Mouse (Mus musculus): ENCODE data around the gene Ppil2.

Gene Ppil2

GRCm38 (mm10) chr16:17110771-17111743 lies at the start of gene Ppil2:
Gene Ppil2, minus strand, starts transcription at chr16:17111257.
- DNase-seq: peak; percentile 78

DNA sequence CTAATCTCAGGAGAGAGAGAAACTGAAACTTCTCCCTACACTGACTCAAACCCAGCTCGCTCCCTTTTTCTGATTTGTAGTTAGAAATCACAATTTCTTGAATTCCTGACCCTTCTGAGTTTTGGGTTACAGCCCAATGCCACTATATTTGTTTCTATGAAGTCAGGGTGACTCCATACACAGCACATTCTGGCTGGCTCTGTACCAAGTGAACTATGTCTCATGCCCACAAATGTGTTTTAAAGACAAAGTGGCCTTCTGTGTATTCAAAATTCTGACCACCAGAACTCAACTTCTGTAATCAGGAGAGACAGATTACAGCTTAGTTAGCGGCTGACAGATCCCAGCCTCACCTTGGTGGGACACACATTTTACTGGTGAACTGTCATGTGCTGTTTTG lies 43.3 kb upstream of the Ppil2 start:
- no peak for DNase-seq

DNA sequence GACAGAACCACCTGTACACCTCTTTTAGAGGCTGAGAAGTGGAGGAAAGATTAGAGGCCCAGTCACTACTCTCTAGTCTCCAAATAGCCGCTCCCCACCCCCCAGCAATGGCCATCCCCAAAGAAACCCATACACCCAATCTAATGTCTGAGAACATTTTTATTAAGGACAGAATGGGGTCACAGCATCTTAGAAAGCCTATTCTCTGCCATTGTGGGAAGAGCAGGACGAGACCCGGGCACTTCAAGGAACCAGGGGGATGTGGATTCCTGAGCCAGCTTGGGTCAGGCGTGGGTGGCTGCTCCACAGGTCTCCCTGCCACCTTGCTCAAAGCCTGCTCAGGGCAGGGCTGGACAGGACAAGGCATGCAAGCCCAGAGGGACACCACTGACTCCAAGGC lies 40.8 kb upstream of the Ppil2 start:
- no peak for DNase-seq

DNA sequence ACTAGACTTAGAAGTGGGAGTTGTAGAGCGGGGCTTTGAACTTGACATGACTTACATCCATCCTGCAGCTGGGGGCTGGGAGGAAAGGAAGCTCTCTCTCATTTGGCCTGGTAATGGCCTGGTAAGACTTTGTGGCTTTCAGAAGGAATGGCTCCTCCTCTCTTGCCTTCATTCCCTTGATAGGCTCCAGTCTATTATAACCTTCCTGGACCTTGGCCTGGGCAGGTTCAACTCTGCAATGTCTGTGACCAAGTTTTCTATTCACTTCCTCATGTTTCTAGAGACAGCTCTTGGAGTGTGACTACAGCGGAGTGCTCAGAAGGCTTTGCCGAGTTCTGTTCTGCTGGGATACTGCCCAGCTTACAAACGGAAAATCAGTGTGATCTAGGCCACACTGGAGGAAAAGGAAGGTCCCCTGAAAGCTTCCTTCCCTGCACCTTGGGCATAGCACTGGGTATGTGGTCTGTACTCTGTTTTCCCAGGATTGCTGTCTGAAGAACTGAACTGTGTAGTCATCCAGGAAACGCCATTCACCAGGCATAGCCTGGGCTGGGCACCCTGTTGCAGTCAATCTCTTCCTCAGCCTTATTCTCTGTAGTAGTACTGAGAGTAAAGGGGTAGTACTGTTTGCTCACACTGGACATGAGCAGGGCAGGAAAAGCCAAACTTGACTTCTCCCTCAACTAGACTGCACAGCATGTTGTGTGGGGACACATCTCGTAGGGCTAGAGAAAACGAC lies 39.6 kb upstream of the Ppil2 start:
- no peak for DNase-seq

- DNase-seq: no peak
Measured at GRCm38 (mm10) chr16:17148084-17148483, 37.0 kb upstream of the Ppil2 start.

- no peak for DNase-seq
Measured at GRCm38 (mm10) chr16:17147391-17147929, 36.4 kb upstream of the Ppil2 start.

- peak; percentile 84 for DNase-seq
Measured at GRCm38 (mm10) chr16:17146772-17147235, 35.7 kb upstream of the Ppil2 start, which contains the start of gene Ccdc116. Gene Ccdc116, minus strand, starts transcription at chr16:17147229.

DNA sequence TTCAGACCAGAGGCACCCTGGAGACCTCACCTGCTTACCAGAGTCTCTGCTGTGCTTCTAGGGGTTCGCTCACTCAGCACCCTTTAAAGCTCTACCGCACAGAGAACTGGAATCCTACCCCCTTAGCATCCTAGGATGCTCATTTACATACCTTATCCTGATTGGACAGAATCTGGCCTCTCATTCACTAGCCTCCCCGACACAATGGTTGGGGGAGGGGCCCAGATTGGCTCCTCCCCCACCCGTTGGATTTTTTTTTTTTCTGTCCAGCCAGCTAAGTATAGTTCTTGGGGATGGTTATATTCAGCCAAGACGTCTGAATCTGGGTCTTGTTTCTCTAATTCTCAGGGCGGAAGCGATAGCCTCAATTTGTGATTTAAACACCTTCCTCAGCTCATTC lies 33.3 kb upstream of the Ppil2 start, which contains the start of gene Ydjc:
Ydjc (plus strand) TSS at position 283 of the 400 bp plus-strand sequence.
- no peak for DNase-seq

GRCm38 (mm10) chr16:17137355-17137754 lies 26.3 kb upstream of the Ppil2 start:
- DNase-seq: no peak

- no peak for DNase-seq
Measured at GRCm38 (mm10) chr16:17132906-17133200, 21.8 kb upstream of the Ppil2 start.

- DNase-seq: peak; percentile 98
Measured at GRCm38 (mm10) chr16:17132089-17132905, 21.2 kb upstream of the Ppil2 start, which contains the start of gene Sdf2l1. Gene Sdf2l1, minus strand, starts transcription at chr16:17132383.

- DNase-seq: no peak
Measured at GRCm38 (mm10) chr16:17131191-17132088, 20.4 kb upstream of the Ppil2 start.

- no peak for DNase-seq
Measured at GRCm38 (mm10) chr16:17127292-17127691, 16.2 kb upstream of the Ppil2 start.

- DNase-seq: peak; percentile 64
Measured at GRCm38 (mm10) chr16:17124871-17125520, 13.9 kb upstream of the Ppil2 start, which contains the start of gene 2610318N02Rik. Gene 2610318N02Rik, minus strand, starts transcription at chr16:17125167.

GRCm38 (mm10) chr16:17124119-17124870 lies 13.2 kb upstream of the Ppil2 start:
- no peak for DNase-seq

GRCm38 (mm10) chr16:17121569-17121968 lies 10.5 kb upstream of the Ppil2 start:
- DNase-seq: no peak

DNA sequence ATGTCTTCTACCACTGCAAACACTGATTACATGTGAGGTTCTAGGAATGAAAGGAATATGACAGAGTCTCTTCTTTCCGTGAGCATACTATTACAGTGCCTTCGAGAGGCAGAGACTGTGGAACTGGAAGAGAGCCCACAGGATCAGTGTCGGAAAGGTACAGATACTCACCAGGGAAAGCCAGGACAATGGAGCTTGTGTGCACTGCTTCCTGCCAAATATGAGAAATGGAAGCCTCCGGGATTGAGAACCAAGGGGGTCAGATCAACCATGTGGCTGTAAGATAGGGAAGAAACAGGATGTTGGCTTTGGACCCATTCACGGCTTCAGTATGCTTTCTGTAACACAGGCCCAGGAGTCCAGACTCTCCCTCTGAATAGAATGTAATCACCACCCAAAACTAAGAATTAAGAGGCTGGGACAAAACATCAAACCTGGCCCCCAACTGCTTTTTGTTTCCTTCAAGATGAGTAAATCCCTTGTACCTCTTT lies 6.3 kb upstream of the Ppil2 start:
- no peak for DNase-seq

- DNase-seq: no peak
Measured at GRCm38 (mm10) chr16:17104600-17104999, 6.5 kb downstream of the Ppil2 start.

DNA sequence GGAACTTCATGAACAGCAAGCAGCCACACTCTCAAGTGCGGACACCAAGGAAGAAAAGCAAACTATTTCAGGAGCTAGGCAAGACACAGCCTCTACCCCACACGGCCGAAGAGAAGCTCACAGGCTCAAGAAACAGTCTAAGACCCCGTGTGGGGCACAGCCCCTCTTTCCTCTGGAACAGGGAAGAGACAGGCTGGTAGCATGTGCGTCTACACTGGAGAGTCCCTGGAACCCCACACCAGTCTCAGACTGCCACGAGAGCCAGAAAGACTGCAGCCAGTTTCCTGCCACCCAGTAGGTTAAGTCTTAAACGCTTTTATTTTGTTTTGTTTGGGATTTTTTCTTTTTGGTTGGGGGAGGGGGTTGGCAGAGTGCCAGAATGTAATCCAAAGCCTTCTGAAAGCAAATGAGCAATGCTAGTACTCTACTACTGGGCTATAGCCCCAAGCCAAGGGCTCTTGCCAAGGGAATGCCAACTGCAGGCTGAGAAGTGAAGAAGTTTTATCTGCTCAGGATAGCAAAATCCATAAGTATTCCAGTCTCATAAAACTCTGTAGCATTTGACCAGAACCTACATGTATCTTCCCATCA lies 8.3 kb downstream of the Ppil2 start:
- DNase-seq: no peak

Data from cerebellum, adult 9-10 months (tissue).